8 mouse cellular contexts compared by ENCODE assay signal in the genomic region with DNA sequence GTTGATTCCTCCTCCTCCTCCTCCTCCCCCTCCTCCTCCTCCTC. TPM values are rescaled to one million over a fixed set of nuclear protein-coding genes. Genes with fewer than 3 reads are reported as not detected.
DNase-seq lines count a peak whose midpoint lies in the region; ATAC-seq and TF ChIP-seq lines count a peak whose summit lies in the region.
"Not testable (repeated sequence)": the region's sequence is repeated elsewhere in the genome, so short reads cannot be mapped to it uniquely, and the experiment has no call there.

A gene (minus strand): TSS at position 5 of the 44 bp plus-strand sequence.

- not testable (repeated sequence) for ATAC-seq in embryonic facial prominence, embryonic 11.5 days (replicated peaks; ENCODE audit: insufficient number of reproducible peaks, low FRiP score, low TSS enrichment, low read depth); hematopoietic stem cell, adult 5-6 weeks (replicated peaks in 1 of 2; ENCODE audit: insufficient read depth in 1 of 2, low FRiP score in 2 of 2, low TSS enrichment in 1 of 2, low read depth in 1 of 2, poor library complexity in 2 of 2, severe bottlenecking in 2 of 2); limb, embryonic 13.5 days (ENCODE audit: low FRiP score, low read depth); megakaryocyte progenitor cell, adult 5-6 weeks (replicated peaks; ENCODE audit: poor library complexity)

- not testable (repeated sequence) for TF ChIP-seq POLR2A in MEL (IDR thresholded peaks at IDR 0.05; ENCODE audit: control insufficient read depth in 1 of 2, insufficient read depth in 1 of 2, low read depth in 1 of 2, low read length in 2 of 2, poor library complexity in 1 of 2); spleen, adult 2 months (IDR thresholded peaks at IDR 0.05; ENCODE audit: low read depth, low read length)

- TF ChIP-seq CTCF in MEL (IDR thresholded peaks at IDR 0.05 in 2 of 3, conservative IDR thresholded peaks at IDR 0.05 in 1 of 3; ENCODE audit: control insufficient read depth in 1 of 3, insufficient read depth in 1 of 3, low read depth in 2 of 3, low read length in 3 of 3, poor library complexity in 1 of 3, severe bottlenecking in 1 of 3); spleen, adult 2 months (IDR thresholded peaks at IDR 0.05; ENCODE audit: extremely low read depth, insufficient read depth, insufficient read length, insufficient replicate concordance): not testable (repeated sequence)

- not testable (repeated sequence) for H3K9me3 ChIP-seq in MEL (replicated peaks; ENCODE audit: insufficient read depth, low read length); embryonic facial prominence, embryonic 11.5 days (replicated peaks; ENCODE audit: control insufficient read depth, low read length); limb, embryonic 13.5 days

- not testable (repeated sequence) for DNase-seq in MEL (ENCODE audit: low read depth, low spot score); embryonic facial prominence, embryonic 11.5 days (ENCODE audit: low spot score); gastrocnemius, postnatal 4 days (ENCODE audit: low spot score in 2 of 2); large intestine, adult 2 months (ENCODE audit: low read depth, low spot score); spleen, adult 2 months (ENCODE audit: low read depth in 1 of 2, low spot score in 2 of 2)

- peaks cover 10 to 12% of the 10 kb centered on the region in 2 experiments for H3K4me1 ChIP-seq in MEL (ENCODE audit: control insufficient read depth in 1 of 2, insufficient read depth in 2 of 2, low read length in 2 of 2)
- not testable (repeated sequence) for H3K4me1 ChIP-seq in embryonic facial prominence, embryonic 11.5 days (ENCODE audit: control insufficient read depth, insufficient read depth, low read length); spleen, adult 2 months (ENCODE audit: control insufficient read depth, insufficient read depth, insufficient read length)
- peaks cover 16% of the 10 kb centered on the region for H3K4me1 ChIP-seq in limb, embryonic 13.5 days

- TF ChIP-seq EP300 in MEL (IDR thresholded peaks at IDR 0.05; ENCODE audit: low read depth in 1 of 2, low read length in 2 of 2), result not testable (repeated sequence)

- not testable (repeated sequence) for H3K27me3 ChIP-seq in MEL (ENCODE audit: control insufficient read depth in 1 of 2, insufficient read depth in 2 of 2, low read length in 2 of 2); embryonic facial prominence, embryonic 11.5 days (ENCODE audit: control insufficient read depth, insufficient read depth, low read length); limb, embryonic 13.5 days; spleen, adult 2 months (ENCODE audit: control insufficient read depth, insufficient read depth, low read length)

- not testable (repeated sequence) for TF ChIP-seq RAD21 in MEL (IDR thresholded peaks at IDR 0.05; ENCODE audit: low read depth, low read length)

- peaks cover 0 to 22% of the 10 kb centered on the region in 2 experiments; a peak in 2 of 4 replicates for H3K36me3 ChIP-seq in MEL (ENCODE audit: control insufficient read depth in 1 of 2, insufficient read depth in 2 of 2, low read length in 2 of 2)
- not testable (repeated sequence) for H3K36me3 ChIP-seq in embryonic facial prominence, embryonic 11.5 days (replicated peaks; ENCODE audit: control insufficient read depth, insufficient read depth, low read depth, low read length); limb, embryonic 13.5 days; spleen, adult 2 months (ENCODE audit: control insufficient read depth, insufficient read depth, low read length)

- H3K4me2 ChIP-seq in embryonic facial prominence, embryonic 11.5 days (ENCODE audit: low read depth, low read length), result peak within 1 kb of the TSS; percentile 72
- peak within 1 kb of the TSS; percentile 82 for H3K4me2 ChIP-seq in limb, embryonic 13.5 days (replicated peaks)

- H3K4me3 ChIP-seq in MEL (ENCODE audit: control insufficient read depth in 1 of 2, insufficient read depth in 1 of 2, low read depth in 2 of 2, low read length in 2 of 2), result peak within 1 kb of the TSS; percentile 70 to 81
- peak within 1 kb of the TSS; percentile 80 for H3K4me3 ChIP-seq in embryonic facial prominence, embryonic 11.5 days (ENCODE audit: low read depth, low read length)
- H3K4me3 ChIP-seq in limb, embryonic 13.5 days, result peak within 1 kb of the TSS; percentile 84
- H3K4me3 ChIP-seq in spleen, adult 2 months (ENCODE audit: extremely low read depth, insufficient read depth, insufficient read length), result peak within 1 kb of the TSS; percentile 73

- peak within 1 kb of the TSS; percentile 34 for H3K27ac ChIP-seq in MEL (ENCODE audit: control insufficient read depth, low read depth, low read length)
- peak within 1 kb of the TSS; percentile 92 for H3K27ac ChIP-seq in embryonic facial prominence, embryonic 11.5 days (replicated peaks; ENCODE audit: low read depth, low read length)
- peak within 1 kb of the TSS; percentile 95 for H3K27ac ChIP-seq in limb, embryonic 13.5 days
- H3K27ac ChIP-seq in spleen, adult 2 months (ENCODE audit: insufficient read depth, low read length), result peak within 1 kb of the TSS; percentile 78

- not testable (repeated sequence) for H3K79me2 ChIP-seq in MEL (ENCODE audit: control insufficient read depth, insufficient read depth, low read length, poor library complexity)

- peak within 1 kb of the TSS; percentile 78 for H3K9ac ChIP-seq in MEL (ENCODE audit: control insufficient read depth, low read depth, low read length, poor library complexity, severe bottlenecking)
- H3K9ac ChIP-seq in embryonic facial prominence, embryonic 11.5 days (replicated peaks; ENCODE audit: low read length), result peak within 1 kb of the TSS; percentile 91
- peak within 1 kb of the TSS; percentile 93 for H3K9ac ChIP-seq in limb, embryonic 13.5 days

RNA-seq across cellular contexts. Expression of the gene that starts here (rescaled TPM):
- total RNA-seq in MEL (2012; rRNA removed), result 21.8 and 31.5 TPM in 2 replicates
- polyA plus RNA-seq in MEL (2012; ENCODE audit: insufficient read depth in 1 of 2, insufficient read length in 2 of 2, low read depth in 1 of 2, low replicate concordance in 2 of 2, missing spikeins in 1 of 2), result 10 to 100 TPM in 1 of 2 experiments, not detected in 1; 43.5 TPM
- polyA plus RNA-seq in embryonic facial prominence, embryonic 11.5 days (2014; fragmentation: Nextera tagmentation; extraction: Ambion mirVana), result 64.6 and 70.2 TPM in 2 replicates
- 10 to 100 TPM; 24.3 to 27.5 TPM for total RNA-seq in gastrocnemius, postnatal 4 days (2021)
- total RNA-seq in hematopoietic stem cell, adult 5-6 weeks (2017), result 46.2 and 48.5 TPM in 2 replicates
- 13.9 and 15.6 TPM in 2 replicates for polyA plus RNA-seq in large intestine, adult 2 months (2012; rRNA removed)
- 80.6 and 85.0 TPM in 2 replicates for polyA plus RNA-seq in limb, embryonic 13.5 days (2015; fragmentation: Nextera tagmentation; extraction: Ambion mirVana)
- 42.9 and 49.4 TPM in 2 replicates for total RNA-seq in megakaryocyte progenitor cell, adult 5-6 weeks (2015)
- 20.6 and 23.0 TPM in 2 replicates for total RNA-seq in megakaryocyte progenitor cell, adult 5-6 weeks (2017)
- 27.2 and 30.0 TPM in 2 replicates for polyA plus RNA-seq in spleen, adult 2 months (2012; rRNA removed)

Comparison
In these comparisons a context has a peak if more than half of its experiments do, and no peak if none do; other contexts are left out.
1. H3K27ac ChIP-seq: peak in every context shown above with its lines; median percentile 95 in limb, embryonic 13.5 days; 92 in embryonic facial prominence, embryonic 11.5 days; 78 in spleen, adult 2 months; 34 in MEL.